ENCODE assay signal across 18 mouse cellular contexts in genomic region chr9:82114865-82115264, GRCm38 (mm10).
DNase-seq lines count a peak whose midpoint lies in the region; ATAC-seq and TF ChIP-seq lines count a peak whose summit lies in the region.
"Had no signal": no experiment of that assay in that cellular context is flagged by ENCODE, and none has a peak within 500 bp of the region (broad histone marks: within the 10 kb centered on the region; RNA-seq: fewer than 3 reads in every experiment).

No protein-coding gene starts in this region.

- H3K9me3 ChIP-seq in forebrain, embryonic 15.5 days, result no peaks in the 10 kb centered on the region
- H3K9me3 ChIP-seq in forebrain, embryonic 11.5 days (ENCODE audit: control insufficient read depth, low read length), result no peaks in the 10 kb centered on the region
- H3K9me3 ChIP-seq: heart, embryonic 15.5 days had no signal

- H3K4me3 ChIP-seq in forebrain, embryonic 15.5 days, result no peak overlapping the region
- no peak overlapping the region for H3K4me3 ChIP-seq in forebrain, embryonic 11.5 days (ENCODE audit: low read depth, low read length)
- H3K4me3 ChIP-seq in left cerebral cortex, adult 2 months, result no peak overlapping the region
- H3K4me3 ChIP-seq: heart, adult 2 months; heart, embryonic 15.5 days had no signal

- H3K4me1 ChIP-seq in forebrain, embryonic 15.5 days, result no peaks in the 10 kb centered on the region
- no peaks in the 10 kb centered on the region for H3K4me1 ChIP-seq in forebrain, embryonic 11.5 days (replicated peaks; ENCODE audit: control insufficient read depth, insufficient read depth, low read length)
- H3K4me1 ChIP-seq: heart, embryonic 15.5 days had no signal

- no peak for TF ChIP-seq CTCF in left cerebral cortex, adult 2 months (IDR thresholded peaks at IDR 0.05)

- ATAC-seq in forebrain, embryonic 15.5 days (replicated peaks), result peak; percentile 91
- ATAC-seq in forebrain, embryonic 11.5 days (replicated peaks; ENCODE audit: low FRiP score), result no peak

- H3K27me3 ChIP-seq in forebrain, embryonic 15.5 days, result no peaks in the 10 kb centered on the region
- no peaks in the 10 kb centered on the region for H3K27me3 ChIP-seq in forebrain, embryonic 11.5 days (ENCODE audit: control insufficient read depth, insufficient read depth, low read length)
- H3K27me3 ChIP-seq: heart, embryonic 15.5 days had no signal

- H3K36me3 ChIP-seq in forebrain, embryonic 15.5 days, result no peaks in the 10 kb centered on the region
- H3K36me3 ChIP-seq in forebrain, embryonic 11.5 days (ENCODE audit: control insufficient read depth, insufficient read depth, low read length), result no peaks in the 10 kb centered on the region
- H3K36me3 ChIP-seq: heart, embryonic 15.5 days had no signal

- no peak for DNase-seq in forebrain, embryonic 11.5 days (ENCODE audit: low spot score)
- DNase-seq in left cerebral cortex, postnatal 10 days (ENCODE audit: extremely low spot score in 1 of 2, low spot score in 2 of 2), result peak; percentile 15 to 18
- DNase-seq in left cerebral cortex, adult 2 months (ENCODE audit: extremely low spot score in 1 of 2, low spot score in 2 of 2), result no peak
- peak; percentile 27 to 50 for DNase-seq in right cerebral cortex, postnatal 10 days (ENCODE audit: low spot score in 2 of 2)
- no peak for DNase-seq in right cerebral cortex, postnatal 36 days (ENCODE audit: low spot score in 2 of 2)
- peak; percentile 1 to 13 for DNase-seq in layer of hippocampus, postnatal 14 days (ENCODE audit: low spot score in 2 of 2)
- DNase-seq in spleen, adult 18-20 months, result no peak
- DNase-seq: adrenal gland, postnatal 36 days; heart, adult 2 months; kidney, adult 9 months; kidney, postnatal 4 days; lung, adult 2 months; thymus, postnatal 25 days had no signal

- no peak overlapping the region for H3K4me2 ChIP-seq in forebrain, embryonic 15.5 days (replicated peaks)
- no peak overlapping the region for H3K4me2 ChIP-seq in forebrain, embryonic 11.5 days (ENCODE audit: low read depth, low read length, severe bottlenecking)
- H3K4me2 ChIP-seq: heart, embryonic 15.5 days; liver, embryonic 11.5 days; midbrain, embryonic 11.5 days had no signal

- intact Hi-C loops in left cerebral cortex, postnatal 10 days (cut with DNase I), result no loop called here
- intact Hi-C loops in left cerebral cortex, adult 2 months (cut with DNase I), result no loop called here

- WGBS in forebrain, embryonic 15.5 days, result 34% methylated on average over 2 of the region's 2 CpGs
- WGBS in forebrain, embryonic 11.5 days, result 91% methylated on average over 2 of the region's 2 CpGs

- no peak overlapping the region for H3K27ac ChIP-seq in forebrain, embryonic 15.5 days (replicated peaks)
- H3K27ac ChIP-seq in forebrain, embryonic 11.5 days (ENCODE audit: low read depth, low read length), result no peak overlapping the region
- no peak overlapping the region for H3K27ac ChIP-seq in left cerebral cortex, adult 2 months
- H3K27ac ChIP-seq: heart, adult 2 months; heart, embryonic 15.5 days; macrophage had no signal

- no peak overlapping the region for H3K9ac ChIP-seq in forebrain, embryonic 15.5 days (replicated peaks)
- H3K9ac ChIP-seq in forebrain, embryonic 11.5 days (ENCODE audit: low read length), result no peak overlapping the region
- H3K9ac ChIP-seq: heart, embryonic 15.5 days had no signal

Comparison
In these comparisons a context has a peak if more than half of its experiments do, and no peak if none do; other contexts are left out.
1. DNase-seq: peak in left cerebral cortex, postnatal 10 days (2 of 2), right cerebral cortex, postnatal 10 days (2 of 2) and layer of hippocampus, postnatal 14 days (2 of 2); none in forebrain, embryonic 11.5 days (single experiment), left cerebral cortex, adult 2 months (0 of 2), right cerebral cortex, postnatal 36 days (0 of 2) and spleen, adult 18-20 months (0 of 2).